Mouse (Mus musculus): Measurements from ENCODE around the gene Olfr1490.
"Not testable (repeated sequence)": the region's sequence is repeated elsewhere in the genome, so short reads cannot be mapped to it uniquely, and the experiment has no call there.

The Olfr1490 gene

DNA sequence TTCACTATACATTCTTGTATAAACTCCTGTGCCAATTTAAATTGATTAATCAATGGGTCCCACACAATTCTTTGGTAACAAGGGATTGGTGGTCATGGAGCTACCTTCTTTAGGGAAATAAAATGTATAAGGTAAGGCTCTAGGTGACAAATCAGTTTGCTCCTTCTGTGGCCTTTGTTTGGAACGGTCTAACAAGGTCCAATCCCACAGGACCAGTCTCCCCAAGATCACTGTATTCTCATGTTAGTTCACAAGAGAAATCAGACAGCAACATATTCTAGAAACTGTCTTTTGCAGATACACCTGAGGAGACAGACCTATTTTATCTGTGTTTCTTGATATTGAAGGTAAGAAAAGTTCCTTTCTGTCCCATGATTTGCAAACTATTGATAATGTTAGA lies at the start of gene Olfr1490:
Gene Olfr1490 (plus strand): TSS at position 301 of the 400 bp plus-strand sequence.
- DNase-seq (ENCODE audit: low spot score in 2 of 2): no peak

DNA sequence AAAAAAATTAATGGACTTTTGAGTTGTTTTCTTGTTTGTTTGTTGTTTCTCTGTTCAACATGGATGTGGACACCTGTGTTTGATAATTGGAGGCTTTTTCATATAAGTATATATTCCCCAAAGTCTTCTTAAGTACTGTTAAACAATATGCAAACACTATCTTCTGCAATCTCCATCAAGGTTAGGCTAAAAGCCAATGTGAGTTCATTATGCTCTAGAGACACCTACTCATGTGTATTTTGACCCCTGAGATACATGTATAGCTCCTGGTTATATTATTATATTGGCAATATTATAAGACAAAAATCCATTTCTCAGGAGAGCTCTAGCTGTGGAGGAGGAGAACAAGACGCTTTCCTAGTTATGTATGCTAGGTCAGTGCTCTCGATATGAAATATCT lies 33.8 kb upstream of the Olfr1490 start, which contains the start of gene Olfr1487:
Gene Olfr1487 (plus strand): TSS at position 301 of the 400 bp plus-strand sequence.
- DNase-seq (ENCODE audit: low spot score in 2 of 2): not testable (repeated sequence)

GRCm38 (mm10) chr19:13631321-13631720 lies 19.6 kb upstream of the Olfr1490 start, which contains the start of gene Olfr1489:
Olfr1489 (plus strand) TSS chr19:13631621.
- no peak for DNase-seq (ENCODE audit: low spot score in 2 of 2)

- DNase-seq (ENCODE audit: low spot score in 2 of 2): no peak
These were observed 46.1 kb downstream of the Olfr1490 start, which contains the start of gene Olfr1491 for GRCm38 (mm10) chr19:13696968-13697367. Olfr1491 (plus strand) TSS chr19:13697268.
